Mouse (Mus musculus): ENCODE measurements around the gene Brinp3.

DNA sequence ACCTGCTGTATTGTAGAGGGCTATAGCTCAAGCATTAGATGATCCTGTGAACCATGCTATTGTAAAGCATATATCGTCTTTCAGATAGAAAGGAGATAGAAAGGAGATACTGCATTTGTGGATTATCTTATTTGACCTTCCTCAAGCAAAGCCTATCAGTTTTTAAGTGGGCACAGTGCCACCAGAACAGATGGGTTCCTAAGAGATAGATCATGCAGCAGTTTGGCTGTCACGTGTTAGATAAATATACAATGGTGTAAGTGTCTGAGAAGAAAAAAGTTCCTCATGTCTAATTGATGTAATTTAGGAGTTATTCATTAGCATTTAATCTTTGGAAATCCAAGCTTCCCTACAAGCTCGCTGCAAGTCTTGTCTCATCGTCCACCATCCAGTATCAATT is 206.2 kb downstream of the Brinp3 start:
- TF ChIP-seq GATA1 (IDR thresholded peaks at IDR 0.05; ENCODE audit: borderline replicate concordance, low read length) (no peak), FLI1 (IDR thresholded peaks at IDR 0.05; ENCODE audit: low read length) (no peak)

Data from megakaryocyte, embryonic 14.5 days (primary cell).